In the genomic region with DNA sequence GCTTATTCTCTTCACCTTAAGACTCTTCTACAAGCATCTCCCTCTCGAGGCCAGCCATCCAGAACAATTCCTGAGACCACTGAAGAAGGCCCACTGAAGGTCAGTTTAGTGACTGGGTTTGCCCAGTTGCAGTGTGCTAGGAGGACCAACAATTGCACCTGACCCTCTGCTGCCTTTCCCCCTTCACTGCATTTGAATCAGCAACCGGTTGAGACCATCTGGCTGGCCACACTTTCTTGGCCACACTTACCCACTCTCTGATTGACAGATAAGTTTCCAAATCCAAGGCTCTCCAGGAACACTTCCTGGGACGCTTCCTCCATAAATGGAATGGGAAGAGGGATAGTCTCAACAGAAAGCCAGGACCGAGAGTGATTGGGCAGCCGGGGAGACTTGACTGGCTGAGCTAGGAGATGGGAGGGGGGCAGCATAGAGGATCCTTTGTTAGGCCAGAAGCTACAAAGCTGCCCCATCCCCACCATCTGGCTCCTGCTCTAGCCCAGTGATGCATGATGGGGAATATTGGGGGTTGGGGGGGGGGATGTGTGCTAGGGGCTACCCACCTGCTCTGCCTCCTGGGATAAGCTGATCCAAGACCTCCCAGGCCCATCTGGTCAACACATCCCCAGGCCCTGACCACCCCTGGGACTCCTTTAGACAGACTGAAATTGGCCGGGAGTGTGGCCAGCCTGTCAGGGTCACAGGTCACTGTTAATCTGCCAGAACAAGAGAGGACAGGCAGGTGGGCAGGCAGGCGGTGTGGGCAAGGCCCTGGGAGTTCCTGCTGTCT, we compare ENCODE assay signal across 9 mouse cellular contexts. TPM values are rescaled to one million over a fixed set of nuclear protein-coding genes. Genes with fewer than 3 reads are reported as not detected.
DNase-seq lines count a peak whose midpoint lies in the region; ATAC-seq and TF ChIP-seq lines count a peak whose summit lies in the region.
"Had no signal": no experiment of that assay in that cellular context is flagged by ENCODE, and none has a peak within 500 bp of the region (broad histone marks: within the 10 kb centered on the region; RNA-seq: fewer than 3 reads in every experiment).

No protein-coding gene starts in this region.

- no peaks in the 10 kb centered on the region; the same call in 1 of the 2 replicates for H3K4me1 ChIP-seq in lung, embryonic 16.5 days (replicated peaks; ENCODE audit: control insufficient read depth, insufficient read depth, low read length)
- H3K4me1 ChIP-seq in hindbrain, postnatal 0 days (ENCODE audit: insufficient read depth, low read length) = 0 out of 2 replicates have a peak, but pooled peaks cover 8% of the 10 kb centered on the region
- H3K4me1 ChIP-seq in stomach, embryonic 15.5 days = no peaks in the 10 kb centered on the region
- H3K4me1 ChIP-seq in heart, embryonic 10.5 days = peaks cover 9% of the 10 kb centered on the region
- no peaks in the 10 kb centered on the region for H3K4me1 ChIP-seq in thymus, adult 2 months (replicated peaks; ENCODE audit: control insufficient read depth, insufficient read depth, low read length)

- no peak for DNase-seq in lung, postnatal 10 days
- peak; percentile 79 for DNase-seq in embryo, embryonic 11 days
- DNase-seq in hindbrain, postnatal 0 days (ENCODE audit: low spot score) = peak; percentile 88
- DNase-seq in heart, embryonic 10.5 days (ENCODE audit: low spot score) = no peak
- DNase-seq in right cerebral cortex, adult 2 months (ENCODE audit: low spot score in 2 of 2) = no peak
- no peak for DNase-seq in thymus, adult 2 months
- DNase-seq: lung, embryonic 14.5 days had no signal

- peaks cover 5% of the 10 kb centered on the region; the same call in 1 of the 2 replicates for H3K9me3 ChIP-seq in lung, embryonic 16.5 days (ENCODE audit: control insufficient read depth, low read length)
- no peaks in the 10 kb centered on the region for H3K9me3 ChIP-seq in hindbrain, postnatal 0 days (ENCODE audit: low read length)
- H3K9me3 ChIP-seq in stomach, embryonic 15.5 days = no peaks in the 10 kb centered on the region
- H3K9me3 ChIP-seq in heart, embryonic 10.5 days = no peaks in the 10 kb centered on the region

- 0 out of 2 replicates have a peak, but pooled peaks have one; percentile 20 for ATAC-seq in lung, embryonic 16.5 days (ENCODE audit: low read depth)
- ATAC-seq in hindbrain, postnatal 0 days = peak; percentile 95
- peak; percentile 31; the same call in 1 of the 2 replicates for ATAC-seq in stomach, embryonic 15.5 days (ENCODE audit: insufficient read depth, low FRiP score, low read depth)

- TF ChIP-seq CTCF in hindbrain, postnatal 0 days (IDR thresholded peaks at IDR 0.05; ENCODE audit: low read depth) = no peak
- no peak for TF ChIP-seq CTCF in thymus, adult 2 months (IDR thresholded peaks at IDR 0.05; ENCODE audit: borderline replicate concordance, control insufficient read depth, extremely low read depth, insufficient read depth, low read length, poor library complexity)

- 42% methylated on average over 7 of the region's 7 CpGs for WGBS in lung, embryonic 16.5 days
- 23% methylated on average over 7 of the region's 7 CpGs for WGBS in hindbrain, postnatal 0 days
- 52% methylated on average over 7 of the region's 7 CpGs for WGBS in stomach, embryonic 15.5 days
- 41% methylated on average over 7 of the region's 7 CpGs for WGBS in heart, embryonic 10.5 days
- WGBS in thymus, adult 2 months = 89% methylated on average over 7 of the region's 7 CpGs

- H3K9ac ChIP-seq in lung, embryonic 16.5 days (ENCODE audit: low read length) = no peak overlapping the region
- no peak overlapping the region for H3K9ac ChIP-seq in hindbrain, postnatal 0 days (replicated peaks; ENCODE audit: low read length)
- no peak overlapping the region for H3K9ac ChIP-seq in stomach, embryonic 15.5 days
- H3K9ac ChIP-seq: lung, embryonic 14.5 days had no signal

- no peak overlapping the region for H3K4me2 ChIP-seq in lung, embryonic 16.5 days (ENCODE audit: low read depth, low read length)
- no peak overlapping the region for H3K4me2 ChIP-seq in hindbrain, postnatal 0 days (ENCODE audit: low read depth, low read length)
- no peak overlapping the region for H3K4me2 ChIP-seq in stomach, embryonic 15.5 days
- H3K4me2 ChIP-seq: lung, embryonic 14.5 days had no signal

- TF ChIP-seq POLR2A in thymus, adult 2 months (IDR thresholded peaks at IDR 0.05; ENCODE audit: control insufficient read depth, extremely low read depth, insufficient read depth, low read length, poor library complexity) = no peak

- H3K27me3 ChIP-seq in lung, embryonic 16.5 days (ENCODE audit: control insufficient read depth, insufficient read depth, low read depth, low read length) = no peaks in the 10 kb centered on the region
- H3K27me3 ChIP-seq in hindbrain, postnatal 0 days (ENCODE audit: insufficient read depth, low read length) = no peaks in the 10 kb centered on the region
- no peaks in the 10 kb centered on the region for H3K27me3 ChIP-seq in stomach, embryonic 15.5 days (replicated peaks)
- H3K27me3 ChIP-seq in heart, embryonic 10.5 days (ENCODE audit: insufficient read depth, poor library complexity, severe bottlenecking) = no peaks in the 10 kb centered on the region
- no peaks in the 10 kb centered on the region for H3K27me3 ChIP-seq in thymus, adult 2 months (ENCODE audit: control insufficient read depth, insufficient read depth, low read length)

- H3K4me3 ChIP-seq in lung, embryonic 16.5 days (ENCODE audit: low read length) = no peak overlapping the region
- H3K4me3 ChIP-seq in hindbrain, postnatal 0 days (ENCODE audit: low read length) = no peak overlapping the region
- no peak overlapping the region for H3K4me3 ChIP-seq in stomach, embryonic 15.5 days (replicated peaks)
- H3K4me3 ChIP-seq in heart, embryonic 10.5 days = no peak overlapping the region
- no peak overlapping the region for H3K4me3 ChIP-seq in thymus, adult 2 months (ENCODE audit: control insufficient read depth, insufficient read depth, low read length)

- H3K27ac ChIP-seq in lung, embryonic 16.5 days (ENCODE audit: low read length) = no peak overlapping the region
- peak overlapping the region; percentile 74 for H3K27ac ChIP-seq in hindbrain, postnatal 0 days
- no peak overlapping the region for H3K27ac ChIP-seq in stomach, embryonic 15.5 days
- no peak overlapping the region for H3K27ac ChIP-seq in heart, embryonic 10.5 days
- no peak overlapping the region for H3K27ac ChIP-seq in thymus, adult 2 months (ENCODE audit: control insufficient read depth, insufficient read depth, low read length)

- no peaks in the 10 kb centered on the region for H3K36me3 ChIP-seq in lung, embryonic 16.5 days (ENCODE audit: control insufficient read depth, insufficient read depth, low read length)
- H3K36me3 ChIP-seq in hindbrain, postnatal 0 days (ENCODE audit: insufficient read depth, low read length) = no peaks in the 10 kb centered on the region
- no peaks in the 10 kb centered on the region for H3K36me3 ChIP-seq in stomach, embryonic 15.5 days
- H3K36me3 ChIP-seq in heart, embryonic 10.5 days = no peaks in the 10 kb centered on the region
- no peaks in the 10 kb centered on the region for H3K36me3 ChIP-seq in thymus, adult 2 months (ENCODE audit: control insufficient read depth, insufficient read depth, low read length)

RNA-seq across cellular contexts. Expression of gene Snta1, which starts 13.2 kb away (rescaled TPM):
- polyA plus RNA-seq in lung, embryonic 16.5 days (2015; fragmentation: Nextera tagmentation; extraction: Ambion mirVana) = 8.2 and 8.4 TPM in 2 replicates
- total RNA-seq in hindbrain, postnatal 0 days (2014; rRNA removed) = 40.4 and 41.1 TPM in 2 replicates
- 20.0 and 20.1 TPM in 2 replicates for polyA plus RNA-seq in hindbrain, postnatal 0 days (2015; fragmentation: Nextera tagmentation; extraction: Ambion mirVana)
- 7.3 and 7.5 TPM in 2 replicates for polyA plus RNA-seq in stomach, embryonic 15.5 days (2015; fragmentation: Nextera tagmentation; extraction: Ambion mirVana)
- polyA plus RNA-seq in heart, embryonic 10.5 days (2016; fragmentation: Nextera tagmentation; extraction: Ambion mirVana) = 28.1 and 42.0 TPM in 2 replicates
- polyA plus RNA-seq in thymus, adult 2 months (2012; rRNA removed) = 5.8 and 9.6 TPM in 2 replicates

RNA-seq across cellular contexts. Expression of gene Cbfa2t2, which starts 15.1 kb away (rescaled TPM):
- polyA plus RNA-seq in lung, embryonic 16.5 days (2015; fragmentation: Nextera tagmentation; extraction: Ambion mirVana) = 34.0 and 34.9 TPM in 2 replicates
- 48.3 and 51.7 TPM in 2 replicates for total RNA-seq in hindbrain, postnatal 0 days (2014; rRNA removed)
- polyA plus RNA-seq in hindbrain, postnatal 0 days (2015; fragmentation: Nextera tagmentation; extraction: Ambion mirVana) = 31.6 and 33.4 TPM in 2 replicates
- 32.1 and 34.7 TPM in 2 replicates for polyA plus RNA-seq in stomach, embryonic 15.5 days (2015; fragmentation: Nextera tagmentation; extraction: Ambion mirVana)
- polyA plus RNA-seq in heart, embryonic 10.5 days (2016; fragmentation: Nextera tagmentation; extraction: Ambion mirVana) = 37.3 and 44.6 TPM in 2 replicates
- polyA plus RNA-seq in thymus, adult 2 months (2012; rRNA removed) = 27.6 and 30.1 TPM in 2 replicates

RNA-seq across cellular contexts. Expression of gene Cdk5rap1, which starts 48.3 kb away (rescaled TPM):
- polyA plus RNA-seq in lung, embryonic 16.5 days (2015; fragmentation: Nextera tagmentation; extraction: Ambion mirVana) = 19.1 and 19.7 TPM in 2 replicates
- total RNA-seq in hindbrain, postnatal 0 days (2014; rRNA removed) = 9.6 and 13.2 TPM in 2 replicates
- polyA plus RNA-seq in hindbrain, postnatal 0 days (2015; fragmentation: Nextera tagmentation; extraction: Ambion mirVana) = 5.0 and 6.6 TPM in 2 replicates
- polyA plus RNA-seq in stomach, embryonic 15.5 days (2015; fragmentation: Nextera tagmentation; extraction: Ambion mirVana) = 15.6 and 18.3 TPM in 2 replicates
- polyA plus RNA-seq in heart, embryonic 10.5 days (2016; fragmentation: Nextera tagmentation; extraction: Ambion mirVana) = 15.7 and 18.7 TPM in 2 replicates
- 14.2 and 16.3 TPM in 2 replicates for polyA plus RNA-seq in thymus, adult 2 months (2012; rRNA removed)

Comparison
In these comparisons a context has a peak if more than half of its experiments do, and no peak if none do; other contexts are left out.
1. ATAC-seq: peak in every context shown above with its lines; median percentile 95 in hindbrain, postnatal 0 days; 31 in stomach, embryonic 15.5 days; 20 in lung, embryonic 16.5 days.
2. DNase-seq: peak in embryo, embryonic 11 days (single experiment) and hindbrain, postnatal 0 days (single experiment); none in lung, postnatal 10 days (single experiment), heart, embryonic 10.5 days (single experiment), right cerebral cortex, adult 2 months (0 of 2) and thymus, adult 2 months (single experiment).